Mouse (Mus musculus) thymus, postnatal 0 days (tissue): ENCODE results near the gene Olfr1191-ps1. TPM values are rescaled to one million over a fixed set of nuclear protein-coding genes. Genes with fewer than 3 reads are reported as not detected.
"Not testable (repeated sequence)": the region's sequence is repeated elsewhere in the genome, so short reads cannot be mapped to it uniquely, and the experiment has no call there.

Experiments
- DNase-seq: peaks from one replicate; pipeline ENCODE4 v3.0.0-alpha.2; 2015; ENCODE audit warnings: low spot score
- polyA plus RNA-seq: library from polyadenylated mRNA; unstranded; fragments of >200 nt; fragmentation: Nextera tagmentation; extraction: Ambion mirVana; gene quantifications from 2 replicates; pipeline ENCODE4 v1.2.1, GENCODE M21; 2015

Gene Olfr1191-ps1
- not detected in 2 replicates for polyA plus RNA-seq

GRCm38 (mm10) chr2:88640242-88640641, at the start of gene Olfr1191-ps1:
Gene Olfr1191-ps1 (plus strand): TSS chr2:88640542.
- not testable (repeated sequence) for DNase-seq

GRCm38 (mm10) chr2:88648209-88648608, 7.9 kb downstream of the Olfr1191-ps1 start, which contains the start of gene Olfr1192-ps1:
Gene Olfr1192-ps1 (plus strand): TSS chr2:88648509.
- DNase-seq: no peak

GRCm38 (mm10) chr2:88675328-88675727, 35.0 kb downstream of the Olfr1191-ps1 start, which contains the start of gene Olfr1193:
Gene Olfr1193 (plus strand): TSS chr2:88675628.
- not testable (repeated sequence) for DNase-seq

- DNase-seq: no peak
Observed at GRCm38 (mm10) chr2:88689087-88689486, 48.7 kb downstream of the Olfr1191-ps1 start, which contains the start of gene Olfr1195. Gene Olfr1195 (minus strand): TSS chr2:88689187.

Other genes starting within 250 kb of the Olfr1191-ps1 start
- gene Olfr1179, start 234.1 kb upstream of the Olfr1191-ps1 start, polyA plus RNA-seq: not detected in 2 replicates
- not detected in 2 replicates for gene Olfr1180, start 221.4 kb upstream of the Olfr1191-ps1 start, polyA plus RNA-seq
- not detected in 2 replicates for gene Olfr1181, start 214.4 kb upstream of the Olfr1191-ps1 start, polyA plus RNA-seq
- not detected in 2 replicates for gene Gm13757, start 191.4 kb upstream of the Olfr1191-ps1 start, polyA plus RNA-seq
- not detected in 2 replicates for gene Olfr1183, start 185.7 kb upstream of the Olfr1191-ps1 start, polyA plus RNA-seq
- not detected in 2 replicates for gene Olfr1184, start 156.9 kb upstream of the Olfr1191-ps1 start, polyA plus RNA-seq
- not detected in 2 replicates for gene Olfr1185-ps1, start 147.2 kb upstream of the Olfr1191-ps1 start, polyA plus RNA-seq
- gene Olfr1186, start 122.0 kb upstream of the Olfr1191-ps1 start, polyA plus RNA-seq: not detected in 2 replicates
- gene Olfr1188, start 83.6 kb upstream of the Olfr1191-ps1 start, polyA plus RNA-seq: not detected in 2 replicates
- gene Olfr1189, start 54.1 kb upstream of the Olfr1191-ps1 start, polyA plus RNA-seq: not detected in 2 replicates
- gene Olfr1192-ps1, start 8.0 kb downstream of the Olfr1191-ps1 start, polyA plus RNA-seq: not detected in 2 replicates
- gene Olfr1193, start 35.1 kb downstream of the Olfr1191-ps1 start, polyA plus RNA-seq: not detected in 2 replicates
- gene Olfr1195, start 48.6 kb downstream of the Olfr1191-ps1 start, polyA plus RNA-seq: not detected in 2 replicates
- not detected in 2 replicates for gene Olfr1196, start 64.1 kb downstream of the Olfr1191-ps1 start, polyA plus RNA-seq
- gene Olfr1197, start 91.8 kb downstream of the Olfr1191-ps1 start, polyA plus RNA-seq: not detected in 2 replicates
- not detected in 2 replicates for gene Olfr1198, start 110.8 kb downstream of the Olfr1191-ps1 start, polyA plus RNA-seq
- not detected in 2 replicates for gene Olfr1199, start 119.9 kb downstream of the Olfr1191-ps1 start, polyA plus RNA-seq
- gene Olfr1200, start 129.9 kb downstream of the Olfr1191-ps1 start, polyA plus RNA-seq: not detected in 2 replicates
- gene Olfr1201, start 152.5 kb downstream of the Olfr1191-ps1 start, polyA plus RNA-seq: not detected in 2 replicates
- not detected in 2 replicates for gene Olfr1202, start 174.0 kb downstream of the Olfr1191-ps1 start, polyA plus RNA-seq
- not detected in 2 replicates for gene Olfr1205, start 189.2 kb downstream of the Olfr1191-ps1 start, polyA plus RNA-seq
- not detected in 2 replicates for gene Olfr1204, start 208.8 kb downstream of the Olfr1191-ps1 start, polyA plus RNA-seq
- not detected in 2 replicates for gene Olfr1206, start 222.7 kb downstream of the Olfr1191-ps1 start, polyA plus RNA-seq